Mouse (Mus musculus): ENCODE data around the gene Chchd6. TPM values are rescaled to one million over a fixed set of nuclear protein-coding genes. Genes with fewer than 3 reads are reported as not detected.

Chchd6 gene
- polyA plus RNA-seq, 1 experiment from 2014 or later: 51.1 TPM

GRCm38 (mm10) chr6:89455523-89456000 lies 139.9 kb downstream of the Chchd6 start:
- DNase-seq (ENCODE audit: low spot score): peak; percentile 83
- peaks cover 46% of the 10 kb centered on the region for H3K4me1 ChIP-seq

DNA sequence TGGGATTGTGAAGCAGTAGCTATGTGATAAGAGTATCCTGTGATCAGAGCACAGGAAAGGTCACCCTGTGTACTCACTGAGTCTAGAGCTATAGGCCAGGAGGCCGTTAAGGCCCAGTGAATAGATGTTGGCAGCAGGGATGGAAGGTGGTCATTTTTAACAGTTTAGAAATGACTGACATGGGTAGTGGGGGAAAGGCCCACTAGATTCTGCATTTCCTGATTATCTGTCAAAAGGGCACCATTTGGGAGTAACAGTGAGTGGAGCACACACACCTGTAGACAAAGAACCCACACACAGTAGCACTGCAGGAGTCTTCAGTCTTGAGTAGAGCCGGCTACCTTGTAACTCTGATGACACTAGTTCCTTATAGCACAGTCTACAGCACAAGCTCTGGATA lies 141.0 kb downstream of the Chchd6 start:
- Histone ChIP-seq H3K27me3 (ENCODE audit: insufficient read depth, poor library complexity, severe bottlenecking) (no peaks in the 10 kb centered on the region), H3K9me3 (no peaks in the 10 kb centered on the region), H3K4me3 (no peak overlapping the region), H3K4me1 (peaks cover 46% of the 10 kb centered on the region), H3K36me3 (no peaks in the 10 kb centered on the region), H3K27ac (no peak overlapping the region)
- DNase-seq (ENCODE audit: low spot score): peak; percentile 56
- 79% methylated on average over 2 of the region's 2 CpGs for WGBS

More at GRCm38 (mm10) chr6:89455523-89456000, 139.9 kb downstream of the Chchd6 start:
- WGBS: 44% methylated on average over 4 of the region's 4 CpGs
- Histone ChIP-seq H3K36me3 (no peaks in the 10 kb centered on the region), H3K27ac (peak overlapping the region; percentile 69), H3K9me3 (no peaks in the 10 kb centered on the region), H3K27me3 (ENCODE audit: insufficient read depth, poor library complexity, severe bottlenecking) (no peaks in the 10 kb centered on the region), H3K4me3 (no peak overlapping the region)

DNA sequence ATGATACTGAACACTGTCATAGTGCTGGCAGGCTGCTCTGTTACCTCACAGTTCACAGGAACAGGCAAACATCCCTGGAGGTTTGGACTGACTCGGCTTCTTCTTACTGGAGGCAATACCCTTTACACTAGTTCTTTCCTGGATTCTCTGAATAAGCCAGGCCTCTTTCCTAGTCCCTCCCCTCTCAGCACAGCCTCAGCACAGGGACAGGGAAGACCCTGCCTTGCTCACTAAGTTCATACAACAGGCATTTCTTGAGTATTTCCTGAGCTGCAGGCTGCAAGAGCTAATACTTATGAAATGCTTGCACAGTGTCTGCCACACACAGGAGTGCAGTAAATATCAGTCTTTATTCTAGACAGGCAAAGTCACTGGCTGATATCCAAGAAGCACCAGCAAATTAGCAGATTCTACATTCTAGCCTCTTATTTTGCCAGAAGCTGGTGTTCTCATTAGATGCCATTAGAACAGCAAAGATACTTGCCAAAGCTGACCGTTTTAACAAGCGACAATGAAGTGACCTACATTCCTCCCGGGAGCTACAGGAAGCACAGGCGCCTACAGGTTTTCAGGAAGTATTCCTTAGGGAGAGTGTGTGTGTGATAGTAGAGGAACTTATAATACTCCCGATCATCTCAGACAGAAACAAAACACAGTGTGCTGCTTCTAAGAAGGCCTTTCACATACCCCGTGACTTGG lies 142.3 kb downstream of the Chchd6 start:
- no peak for DNase-seq (ENCODE audit: low spot score)
- H3K4me3 ChIP-seq: no peak overlapping the region
- WGBS: 46% methylated on average over 7 of the region's 7 CpGs
- no peaks in the 10 kb centered on the region for H3K36me3 ChIP-seq
- H3K4me1 ChIP-seq: peaks cover 46% of the 10 kb centered on the region
- H3K27me3 ChIP-seq (ENCODE audit: insufficient read depth, poor library complexity, severe bottlenecking): no peaks in the 10 kb centered on the region
- no peaks in the 10 kb centered on the region for H3K9me3 ChIP-seq
- H3K27ac ChIP-seq: peak overlapping the region; percentile 49; the same call in 1 of the 2 replicates

- 74% methylated on average over 6 of the region's 6 CpGs for WGBS
- H3K9me3 ChIP-seq: no peaks in the 10 kb centered on the region
- H3K4me1 ChIP-seq: peaks cover 42% of the 10 kb centered on the region
- H3K27ac ChIP-seq: 0 out of 2 replicates have a peak overlapping the region, but pooled peaks have one; percentile 49
- no peaks in the 10 kb centered on the region for H3K36me3 ChIP-seq
- no peaks in the 10 kb centered on the region for H3K27me3 ChIP-seq (ENCODE audit: insufficient read depth, poor library complexity, severe bottlenecking)
- DNase-seq (ENCODE audit: low spot score): no peak
- no peak overlapping the region for H3K4me3 ChIP-seq
Observed at GRCm38 (mm10) chr6:89452356-89452755, 143.1 kb downstream of the Chchd6 start.

DNA sequence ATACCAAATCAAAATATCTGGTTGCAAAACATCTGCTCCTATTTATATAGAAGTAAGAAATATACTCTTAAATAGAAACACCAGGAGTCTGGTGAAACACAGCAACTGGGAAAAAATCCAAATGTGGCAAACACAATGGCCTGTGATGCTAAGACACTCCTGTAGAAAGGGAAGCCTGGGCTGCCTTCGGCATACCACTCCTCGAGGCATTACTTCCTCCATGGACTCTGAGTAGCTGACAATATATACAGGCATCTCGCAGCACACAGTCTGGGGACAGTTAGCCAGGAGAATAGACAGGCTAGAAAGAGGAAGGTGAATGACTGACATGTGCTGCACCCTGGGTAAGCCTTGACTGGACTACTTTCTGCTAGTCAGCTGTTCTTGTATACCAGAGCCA lies 146.7 kb downstream of the Chchd6 start:
- no peaks in the 10 kb centered on the region for H3K27me3 ChIP-seq (ENCODE audit: insufficient read depth, poor library complexity, severe bottlenecking)
- no peak overlapping the region for H3K4me3 ChIP-seq
- WGBS: 80% methylated on average over 3 of the region's 3 CpGs
- H3K36me3 ChIP-seq: no peaks in the 10 kb centered on the region
- peaks cover 14% of the 10 kb centered on the region for H3K4me1 ChIP-seq
- H3K27ac ChIP-seq: no peak overlapping the region
- DNase-seq (ENCODE audit: low spot score): no peak
- H3K9me3 ChIP-seq: no peaks in the 10 kb centered on the region

GRCm38 (mm10) chr6:89440671-89441070 lies 154.8 kb downstream of the Chchd6 start:
- H3K4me3 ChIP-seq: no peak overlapping the region
- H3K4me1 ChIP-seq: no peaks in the 10 kb centered on the region
- WGBS: 83% methylated on average over 4 of the region's 4 CpGs
- no peaks in the 10 kb centered on the region for H3K36me3 ChIP-seq
- H3K27me3 ChIP-seq (ENCODE audit: insufficient read depth, poor library complexity, severe bottlenecking): no peaks in the 10 kb centered on the region
- H3K27ac ChIP-seq: no peak overlapping the region
- H3K9me3 ChIP-seq: no peaks in the 10 kb centered on the region
- DNase-seq (ENCODE audit: low spot score): no peak

DNA sequence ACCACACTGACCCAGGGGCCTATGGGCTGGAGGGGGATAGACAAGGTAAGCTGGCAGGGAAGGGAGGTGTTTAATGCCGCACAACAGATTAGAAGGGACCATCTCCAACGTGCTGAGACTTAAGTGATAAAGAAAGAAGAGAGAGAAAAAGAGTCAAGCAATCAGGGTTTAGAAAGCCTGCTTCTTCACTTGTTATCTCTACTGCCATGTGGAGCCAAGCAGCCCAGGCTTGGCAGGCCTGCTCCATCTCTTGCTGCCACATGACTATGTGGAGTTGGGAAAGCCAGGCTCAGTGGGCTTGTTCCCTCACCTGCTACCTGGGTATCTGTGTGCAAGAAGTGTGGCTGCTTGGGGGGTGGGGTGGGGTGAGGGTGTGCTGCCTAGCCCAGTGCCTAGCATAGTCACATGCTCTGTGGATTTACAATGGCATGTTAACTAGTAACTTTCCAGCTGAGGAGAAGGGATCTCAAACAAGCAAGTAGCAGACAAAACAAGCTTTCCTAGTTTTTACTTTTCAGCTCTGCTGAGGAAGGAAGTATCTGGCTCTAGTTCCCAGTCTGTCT lies 163.5 kb downstream of the Chchd6 start:
- Histone ChIP-seq H3K9me3 (no peaks in the 10 kb centered on the region), H3K27me3 (ENCODE audit: insufficient read depth, poor library complexity, severe bottlenecking) (no peaks in the 10 kb centered on the region)
- 39% methylated on average over 2 of the region's 2 CpGs for WGBS

GRCm38 (mm10) chr6:89430749-89431148 lies 164.7 kb downstream of the Chchd6 start:
- H3K4me1 ChIP-seq: peaks cover 8% of the 10 kb centered on the region

More for the DNA sequence above, 163.5 kb downstream of the Chchd6 start:
- 0 out of 2 replicates have a peak, but pooled peaks cover 3% of the 10 kb centered on the region for H3K4me1 ChIP-seq
- H3K4me3 ChIP-seq: no peak overlapping the region
- H3K27ac ChIP-seq: no peak overlapping the region
- DNase-seq (ENCODE audit: low spot score): no peak
- no peaks in the 10 kb centered on the region for H3K36me3 ChIP-seq

DNA sequence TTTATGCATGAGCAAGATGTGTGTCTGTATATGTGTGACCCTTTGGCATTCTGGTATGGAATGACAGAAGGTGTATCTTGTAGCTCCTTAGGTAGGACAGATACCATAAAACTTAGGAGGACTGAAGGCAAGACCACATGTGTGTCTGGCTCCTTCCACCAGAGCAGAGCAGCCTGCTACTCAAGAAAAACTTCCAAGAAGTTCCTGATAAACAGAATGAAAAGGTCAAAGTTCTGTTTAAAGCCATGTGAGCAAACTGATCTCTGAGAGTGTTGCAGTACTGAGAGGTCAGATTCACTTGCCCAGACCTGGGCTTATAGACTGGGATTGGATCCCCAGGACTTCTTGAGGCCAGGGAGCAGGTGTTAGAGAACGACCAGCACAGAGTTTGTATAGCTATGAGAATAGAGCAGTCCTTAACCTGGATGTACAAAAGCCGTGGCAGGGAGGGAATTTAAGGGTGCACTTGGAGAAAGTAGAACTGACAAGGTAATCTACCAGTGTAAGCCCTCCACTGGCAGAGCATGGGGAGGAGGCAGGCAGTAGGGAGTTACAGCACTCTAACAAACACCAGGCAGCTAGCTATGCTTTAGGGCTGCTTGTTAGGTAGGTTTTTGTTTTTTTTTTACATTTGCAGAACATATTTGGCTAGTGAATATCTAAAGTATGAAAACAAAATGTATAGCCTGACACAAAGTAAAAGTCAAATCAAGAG lies 166.6 kb downstream of the Chchd6 start:
- WGBS: 70% methylated on average over 2 of the region's 2 CpGs
- no peaks in the 10 kb centered on the region for H3K9me3 ChIP-seq
- peaks cover 8% of the 10 kb centered on the region for H3K4me1 ChIP-seq
- no peak for DNase-seq (ENCODE audit: low spot score)
- no peak overlapping the region for H3K27ac ChIP-seq
- H3K27me3 ChIP-seq (ENCODE audit: insufficient read depth, poor library complexity, severe bottlenecking): no peaks in the 10 kb centered on the region
- no peak overlapping the region for H3K4me3 ChIP-seq
- no peaks in the 10 kb centered on the region for H3K36me3 ChIP-seq

More at GRCm38 (mm10) chr6:89430749-89431148, 164.7 kb downstream of the Chchd6 start:
- Histone ChIP-seq H3K27me3 (ENCODE audit: insufficient read depth, poor library complexity, severe bottlenecking) (no peaks in the 10 kb centered on the region), H3K36me3 (no peaks in the 10 kb centered on the region), H3K27ac (no peak overlapping the region), H3K4me3 (no peak overlapping the region), H3K9me3 (no peaks in the 10 kb centered on the region)
- no peak for DNase-seq (ENCODE audit: low spot score)

DNA sequence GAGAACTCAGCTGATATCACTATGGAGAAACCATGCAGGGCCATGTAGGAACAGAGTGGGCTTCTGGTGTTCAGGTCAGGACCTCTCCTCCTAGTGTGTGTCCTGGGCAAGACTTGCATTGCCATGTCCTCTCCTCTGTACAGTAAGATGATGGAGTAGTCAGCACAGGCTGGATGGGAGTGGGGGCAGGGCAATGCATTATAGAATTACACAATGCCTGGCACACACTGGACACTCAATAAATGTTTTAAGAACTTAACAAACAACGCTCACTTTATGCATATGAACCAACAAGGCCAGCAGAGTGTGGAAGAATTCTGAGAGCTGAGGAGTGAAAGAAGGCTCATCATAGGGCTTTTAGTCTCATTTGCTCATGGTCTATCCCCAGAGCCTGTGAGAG lies 171.0 kb downstream of the Chchd6 start:
- DNase-seq (ENCODE audit: low spot score): no peak
- Histone ChIP-seq H3K4me1 (peaks cover 8% of the 10 kb centered on the region), H3K27ac (no peak overlapping the region), H3K27me3 (ENCODE audit: insufficient read depth, poor library complexity, severe bottlenecking) (no peaks in the 10 kb centered on the region), H3K9me3 (no peaks in the 10 kb centered on the region), H3K4me3 (no peak overlapping the region), H3K36me3 (no peaks in the 10 kb centered on the region)
- 81% methylated on average over 1 of the region's 1 CpGs for WGBS

DNA sequence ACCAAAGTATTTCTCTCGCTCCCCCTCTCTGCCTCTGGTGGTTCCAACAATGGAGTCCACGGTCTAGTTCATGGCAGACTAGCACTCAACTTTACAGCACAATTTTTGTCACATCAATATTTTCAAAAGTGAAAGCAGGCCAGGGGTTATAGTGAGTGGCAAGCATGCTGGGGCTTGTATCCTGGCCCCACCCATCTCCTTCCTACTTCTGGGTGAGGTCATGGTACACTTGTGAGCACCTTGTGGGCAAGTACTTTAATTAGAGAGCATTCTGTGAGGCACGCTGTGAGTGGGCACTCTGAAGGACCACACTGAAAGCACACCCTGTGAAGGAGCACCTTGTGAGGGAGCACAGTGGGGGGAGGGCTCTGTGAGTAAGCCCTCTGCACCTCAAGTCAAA lies 172.8 kb downstream of the Chchd6 start:
- 82% methylated on average over 3 of the region's 3 CpGs for WGBS
- Histone ChIP-seq H3K9me3 (no peaks in the 10 kb centered on the region), H3K36me3 (no peaks in the 10 kb centered on the region), H3K27me3 (ENCODE audit: insufficient read depth, poor library complexity, severe bottlenecking) (no peaks in the 10 kb centered on the region), H3K4me3 (no peak overlapping the region), H3K4me1 (peaks cover 8% of the 10 kb centered on the region), H3K27ac (no peak overlapping the region)
- DNase-seq (ENCODE audit: low spot score): no peak

DNA sequence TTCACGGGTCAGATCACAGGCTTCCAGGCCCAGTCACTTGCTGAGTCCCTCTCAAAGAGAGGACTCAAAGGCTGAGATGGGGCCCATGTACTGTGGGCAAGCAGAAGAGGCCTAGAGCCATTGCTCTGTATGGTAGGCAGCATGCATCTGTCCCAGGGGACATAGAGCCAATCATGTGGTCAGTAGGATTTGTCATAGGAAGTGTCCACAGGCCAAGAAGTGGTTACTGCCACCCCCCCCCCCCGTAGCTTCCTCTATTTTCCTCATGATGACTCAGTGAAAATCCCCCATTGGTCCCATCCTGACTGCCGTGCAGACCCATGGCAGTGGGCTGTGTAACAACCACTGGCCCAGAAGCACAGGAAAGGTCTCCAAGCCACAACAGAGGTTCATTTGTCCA lies 173.5 kb downstream of the Chchd6 start:
- WGBS: 75% methylated on average over 3 of the region's 3 CpGs
- peaks cover 8% of the 10 kb centered on the region for H3K4me1 ChIP-seq

DNA sequence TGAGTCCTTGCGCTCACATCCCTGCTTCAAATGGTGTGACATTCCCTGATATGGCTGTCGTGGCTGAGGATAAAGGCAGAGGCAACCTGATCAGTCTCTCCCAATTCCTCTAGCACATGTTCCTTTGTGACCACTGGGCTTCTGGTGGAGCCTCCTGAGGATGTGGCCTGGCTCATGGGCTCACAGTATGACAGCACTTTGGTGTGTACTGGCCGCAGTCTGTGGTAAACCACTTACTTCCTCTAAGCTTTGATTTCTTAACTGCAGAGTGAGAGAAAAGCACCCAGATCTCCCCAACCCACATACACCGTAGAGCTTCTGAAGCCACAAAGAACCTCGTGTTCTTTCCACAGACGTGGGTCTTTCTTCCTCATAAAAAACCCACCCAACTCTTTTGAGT lies 173.9 kb downstream of the Chchd6 start:
- no peak for DNase-seq (ENCODE audit: low spot score)
- no peaks in the 10 kb centered on the region for H3K27me3 ChIP-seq (ENCODE audit: insufficient read depth, poor library complexity, severe bottlenecking)
- peaks cover 8% of the 10 kb centered on the region for H3K4me1 ChIP-seq
- no peak overlapping the region for H3K27ac ChIP-seq
- no peaks in the 10 kb centered on the region for H3K9me3 ChIP-seq
- H3K4me3 ChIP-seq: no peak overlapping the region
- H3K36me3 ChIP-seq: no peaks in the 10 kb centered on the region
- 78% methylated on average over 6 of the region's 6 CpGs for WGBS

More for the DNA sequence above, 173.5 kb downstream of the Chchd6 start:
- no peaks in the 10 kb centered on the region for H3K27me3 ChIP-seq (ENCODE audit: insufficient read depth, poor library complexity, severe bottlenecking)
- no peak overlapping the region for H3K27ac ChIP-seq
- no peak for DNase-seq (ENCODE audit: low spot score)
- H3K9me3 ChIP-seq: no peaks in the 10 kb centered on the region
- H3K36me3 ChIP-seq: no peaks in the 10 kb centered on the region
- H3K4me3 ChIP-seq: no peak overlapping the region

Data from heart, embryonic 10.5 days (tissue).